Mouse (Mus musculus): Measurements from ENCODE around the gene Plcb4. TPM values are rescaled to one million over a fixed set of nuclear protein-coding genes. Genes with fewer than 3 reads are reported as not detected.

Plcb4 gene
- polyA plus RNA-seq, 1 experiment from 2014 or later, result 28.5 TPM

DNA sequence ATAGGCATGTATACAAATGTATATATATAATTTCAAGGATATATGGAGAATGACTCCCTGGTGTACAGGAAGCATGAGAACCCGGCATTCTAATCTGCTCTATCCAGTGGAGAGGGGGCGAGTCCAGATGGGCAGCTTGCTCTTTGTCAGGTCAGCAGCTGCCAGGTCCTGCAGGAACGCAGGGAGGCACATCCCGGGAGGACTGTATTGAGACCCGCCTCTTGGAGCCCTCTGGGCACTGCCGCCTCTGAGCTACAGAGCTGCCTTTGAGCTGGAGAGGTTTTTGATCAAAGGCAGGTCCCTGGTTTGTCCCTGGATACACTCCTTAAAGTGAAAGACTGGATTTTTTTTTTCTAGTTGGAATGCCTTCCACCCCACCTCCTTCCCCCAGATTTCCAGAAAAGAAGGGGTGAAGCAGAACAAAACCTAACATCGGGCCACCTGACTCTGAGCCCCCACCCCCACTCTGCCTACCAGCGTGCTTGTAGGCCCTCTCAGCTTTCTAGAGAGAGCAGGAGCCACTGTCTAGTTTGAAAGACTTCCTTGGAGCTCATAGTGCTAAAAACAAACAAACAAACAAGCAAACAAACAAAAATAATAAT lies 393.0 kb downstream of the Plcb4 start, which contains the start of gene Lamp5:
TSS of gene Lamp5 (plus strand) at position 552 of the 602 bp plus-strand sequence.
- H3K27ac ChIP-seq (replicated peaks), result peak within 1 kb of the TSS; percentile 30; the same call in 1 of the 2 replicates
- peak within 1 kb of the TSS; percentile 39; the same call in 1 of the 2 replicates for H3K9ac ChIP-seq (replicated peaks)

GRCm38 (mm10) chr2:136057861-136058331 lies 399.1 kb downstream of the Plcb4 start:
- Histone ChIP-seq H3K4me2 (replicated peaks) (peak overlapping the region; percentile 61), H3K27ac (replicated peaks) (no peak overlapping the region), H3K4me1 (peaks cover 19% of the 10 kb centered on the region), H3K27me3 (peaks cover 37% of the 10 kb centered on the region), H3K36me3 (no peaks in the 10 kb centered on the region), H3K4me3 (peak overlapping the region; percentile 39), H3K9me3 (no peaks in the 10 kb centered on the region), H3K9ac (replicated peaks) (0 out of 2 replicates have a peak overlapping the region, but pooled peaks have one; percentile 24)
- 4% methylated on average over 19 of the region's 19 CpGs for WGBS
- ATAC-seq (ENCODE audit: low FRiP score, low read depth), result peak; percentile 45

More for the DNA sequence above, 393.0 kb downstream of the Plcb4 start, which contains the start of gene Lamp5:
- peak; percentile 87 for ATAC-seq (ENCODE audit: low FRiP score, low read depth)
- H3K4me2 ChIP-seq (replicated peaks), result peak within 1 kb of the TSS; percentile 52
- H3K9me3 ChIP-seq, result no peaks in the 10 kb centered on the region
- peaks cover 13% of the 10 kb centered on the region for H3K27me3 ChIP-seq
- H3K4me1 ChIP-seq, result peaks cover 14% of the 10 kb centered on the region
- 3% methylated on average over 8 of the region's 8 CpGs for WGBS
- no peaks in the 10 kb centered on the region for H3K36me3 ChIP-seq
- H3K4me3 ChIP-seq, result peak within 1 kb of the TSS; percentile 30

DNA sequence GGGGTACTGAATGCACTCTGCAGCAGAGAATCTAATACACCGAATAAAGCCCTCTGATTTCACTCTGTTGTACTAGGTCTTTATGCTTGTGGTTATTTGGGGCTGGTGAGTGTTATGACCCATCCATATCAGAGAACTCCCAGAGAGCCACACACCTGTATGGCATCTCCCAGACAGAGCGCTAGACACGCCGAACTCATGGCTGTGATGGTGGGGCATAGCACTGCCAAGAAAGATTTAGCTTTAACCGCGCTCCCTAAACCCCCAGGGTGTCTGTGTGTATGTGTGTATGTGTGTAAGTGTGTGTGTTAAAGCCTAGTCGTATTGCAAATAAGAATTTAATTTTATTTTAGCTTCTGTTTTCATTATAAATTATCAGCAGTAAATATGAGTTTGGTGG lies 399.6 kb downstream of the Plcb4 start:
- H3K4me3 ChIP-seq, result peak overlapping the region; percentile 39
- peak; percentile 32 for ATAC-seq (ENCODE audit: low FRiP score, low read depth)
- H3K9me3 ChIP-seq, result no peaks in the 10 kb centered on the region
- H3K27ac ChIP-seq (replicated peaks), result no peak overlapping the region
- H3K9ac ChIP-seq (replicated peaks), result 0 out of 2 replicates have a peak overlapping the region, but pooled peaks have one; percentile 24
- H3K27me3 ChIP-seq, result peaks cover 37% of the 10 kb centered on the region
- WGBS, result 4% methylated on average over 7 of the region's 7 CpGs
- H3K36me3 ChIP-seq, result no peaks in the 10 kb centered on the region
- peaks cover 19% of the 10 kb centered on the region for H3K4me1 ChIP-seq
- peak overlapping the region; percentile 61 for H3K4me2 ChIP-seq (replicated peaks)

- H3K4me1 ChIP-seq, result peaks cover 19% of the 10 kb centered on the region
- no peaks in the 10 kb centered on the region for H3K36me3 ChIP-seq
- H3K9ac ChIP-seq (replicated peaks), result no peak overlapping the region; the same call in 1 of the 2 replicates
- peaks cover 37% of the 10 kb centered on the region for H3K27me3 ChIP-seq
- H3K9me3 ChIP-seq, result no peaks in the 10 kb centered on the region
- ATAC-seq (ENCODE audit: low FRiP score, low read depth), result 0 out of 2 replicates have a peak, but pooled peaks have one; percentile 11
- WGBS, result under 1% methylated on average over 37 of the region's 37 CpGs
- H3K27ac ChIP-seq (replicated peaks), result no peak overlapping the region
- H3K4me3 ChIP-seq, result peak overlapping the region; percentile 39
- H3K4me2 ChIP-seq (replicated peaks), result peak overlapping the region; percentile 61
These were observed 400.3 kb downstream of the Plcb4 start for GRCm38 (mm10) chr2:136059029-136059669.
